Comparison of ENCODE assay signal across 10 mouse cellular contexts in genomic region chr17:26698846-26699245, GRCm38 (mm10). TPM values are rescaled to one million over a fixed set of nuclear protein-coding genes. Genes with fewer than 3 reads are reported as not detected.
DNase-seq lines count a peak whose midpoint lies in the region; ATAC-seq and TF ChIP-seq lines count a peak whose summit lies in the region.
"Had no signal": no experiment of that assay in that cellular context is flagged by ENCODE, and none has a peak within 500 bp of the region (broad histone marks: within the 10 kb centered on the region; RNA-seq: fewer than 3 reads in every experiment).

No protein-coding gene starts in this region.

- DNase-seq in 416B (ENCODE audit: low read depth) (peak; percentile 36), CH12.LX (ENCODE audit: extremely low read depth) (no peak)
- no peak for DNase-seq in Muller cell, postnatal 12 days (ENCODE audit: inconsistent ontology term)
- no peak for DNase-seq in adrenal gland, adult 2 months
- no peak for DNase-seq in frontal cortex, postnatal 14 days (ENCODE audit: low spot score in 2 of 2)
- DNase-seq: adrenal gland, postnatal 25 days; embryo, embryonic 11 days had no signal

- peaks cover 39% of the 10 kb centered on the region for H3K36me3 ChIP-seq in intestine, postnatal 0 days (ENCODE audit: control insufficient read depth, insufficient read depth)
- H3K36me3 ChIP-seq in intestine, embryonic 15.5 days = peaks cover 12% of the 10 kb centered on the region
- peaks cover 44 to 92% of the 10 kb centered on the region in 2 experiments for H3K36me3 ChIP-seq in CH12.LX (replicated peaks in 1 of 2; ENCODE audit: control insufficient read depth in 1 of 2, insufficient read depth in 1 of 2, low read length in 1 of 2)

- H3K4me1 ChIP-seq in intestine, postnatal 0 days (replicated peaks; ENCODE audit: control insufficient read depth, insufficient read depth, low read length) = 0 out of 2 replicates have a peak, but pooled peaks cover 5% of the 10 kb centered on the region
- H3K4me1 ChIP-seq in intestine, embryonic 15.5 days (replicated peaks) = no peaks in the 10 kb centered on the region
- no peaks in the 10 kb centered on the region for H3K4me1 ChIP-seq in CH12.LX (ENCODE audit: control insufficient read depth in 1 of 2, insufficient read depth in 2 of 2)

- H3K27me3 ChIP-seq in intestine, postnatal 0 days (replicated peaks; ENCODE audit: control insufficient read depth, insufficient read depth, low read length) = no peaks in the 10 kb centered on the region
- no peaks in the 10 kb centered on the region for H3K27me3 ChIP-seq in intestine, embryonic 15.5 days (replicated peaks)
- no peaks in the 10 kb centered on the region for H3K27me3 ChIP-seq in CH12.LX (replicated peaks)

- no peaks in the 10 kb centered on the region for H3K79me2 ChIP-seq in CH12.LX (replicated peaks; ENCODE audit: control insufficient read depth, extremely low read depth, insufficient read depth, poor library complexity, severe bottlenecking)

- H3K9ac ChIP-seq in intestine, postnatal 0 days (ENCODE audit: low read depth, low read length) = no peak overlapping the region
- no peak overlapping the region for H3K9ac ChIP-seq in intestine, embryonic 15.5 days
- no peak overlapping the region for H3K9ac ChIP-seq in CH12.LX (ENCODE audit: insufficient read depth, low read depth)

- no peak for TF ChIP-seq POLR2A in CH12.LX (IDR thresholded peaks at IDR 0.05; ENCODE audit: low read depth, low read length)

- no peak overlapping the region for H3K4me2 ChIP-seq in intestine, postnatal 0 days (replicated peaks; ENCODE audit: low read depth)
- no peak overlapping the region for H3K4me2 ChIP-seq in intestine, embryonic 15.5 days (replicated peaks)
- H3K4me2 ChIP-seq in CH12.LX (ENCODE audit: insufficient read depth, low read depth, poor library complexity, severe bottlenecking) = no peak overlapping the region

- WGBS in intestine, postnatal 0 days = 89% methylated on average over 5 of the region's 5 CpGs
- WGBS in intestine, embryonic 15.5 days = 91% methylated on average over 5 of the region's 5 CpGs

- peak; percentile 49 for TF ChIP-seq RAD21 in CH12.LX (IDR thresholded peaks at IDR 0.05; ENCODE audit: low read depth, low read length)

- dilution Hi-C loops in CH12.LX (cut with MboI; ENCODE audit: extremely low pct_ligation_motif_present, extremely low pct_unique_long_range_greater_than_20kb, low sequenced_read_pairs) = no loop called here

- in situ Hi-C loops in CH12.LX (cut with MboI; ENCODE audit: low pct_ligation_motif_present, low pct_unique_long_range_greater_than_20kb, low sequenced_read_pairs) = no loop called here

- no peak for TF ChIP-seq EP300 in CH12.LX (IDR thresholded peaks at IDR 0.05; ENCODE audit: low read length)

- no peak overlapping the region for H3K4me3 ChIP-seq in intestine, postnatal 0 days (ENCODE audit: low read depth, low read length)
- no peak overlapping the region for H3K4me3 ChIP-seq in intestine, embryonic 15.5 days (replicated peaks)
- no peak overlapping the region for H3K4me3 ChIP-seq in CH12.LX (replicated peaks in 1 of 3; ENCODE audit: low read depth in 2 of 3, low read length in 2 of 3, poor library complexity in 1 of 3)

- no peaks in the 10 kb centered on the region for H3K9me3 ChIP-seq in intestine, postnatal 0 days (ENCODE audit: control insufficient read depth)
- no peaks in the 10 kb centered on the region for H3K9me3 ChIP-seq in intestine, embryonic 15.5 days
- H3K9me3 ChIP-seq in CH12.LX (replicated peaks; ENCODE audit: low read length) = no peaks in the 10 kb centered on the region

- peak; percentile 69 for TF ChIP-seq CTCF in intestine, postnatal 0 days (IDR thresholded peaks at IDR 0.05; ENCODE audit: low read depth)
- TF ChIP-seq CTCF in CH12.LX (conservative IDR thresholded peaks at IDR 0.05 in 1 of 2, IDR thresholded peaks at IDR 0.05 in 1 of 2; ENCODE audit: low read depth in 2 of 2, low read length in 2 of 2) = peak; percentile 33 to 53; a peak in 2 of 4 replicates

- no peak for ATAC-seq in intestine, postnatal 0 days
- no peak for ATAC-seq in intestine, embryonic 15.5 days
- peak; percentile 71; the same call in 1 of the 2 replicates for ATAC-seq in erythroid progenitor cell, adult 5-6 weeks (replicated peaks; ENCODE audit: low FRiP score, poor library complexity, severe bottlenecking)

- H3K27ac ChIP-seq in intestine, postnatal 0 days (ENCODE audit: low read depth, low read length) = 0 out of 2 replicates have a peak overlapping the region, but pooled peaks have one; percentile 79
- H3K27ac ChIP-seq in intestine, embryonic 15.5 days = no peak overlapping the region
- H3K27ac ChIP-seq in CH12.LX (ENCODE audit: insufficient read depth, low read depth) = no peak overlapping the region

TF ChIP-seq in CH12.LX, 34 proteins besides CTCF, POLR2A, EP300 and RAD21:
- TF ChIP-seq SMC3 (IDR thresholded peaks at IDR 0.05; ENCODE audit: low read depth, low read length) = peak; percentile 52
- no peak for TF ChIP-seq USF1 (IDR thresholded peaks at IDR 0.05; ENCODE audit: low read depth, low read length)

RNA-seq across cellular contexts. Expression of gene Crebrf, which starts 16.6 kb away (rescaled TPM):
- polyA plus RNA-seq in intestine, postnatal 0 days (2015; fragmentation: Nextera tagmentation; extraction: Ambion mirVana) = 13.5 and 15.1 TPM in 2 replicates
- polyA plus RNA-seq in intestine, embryonic 15.5 days (2015; fragmentation: Nextera tagmentation; extraction: Ambion mirVana) = 8.3 and 8.8 TPM in 2 replicates
- 5.8 and 6.8 TPM in 2 replicates for total RNA-seq in CH12.LX (2012; rRNA removed)
- 8.1 and 8.6 TPM in 2 replicates for total RNA-seq in CH12.LX (2014; rRNA removed)
- 5.8 and 9.2 TPM in 2 replicates for polyA plus RNA-seq in CH12.LX (2012; ENCODE audit: insufficient read length, low read depth)
- 9.6 and 17.7 TPM in 2 replicates for total RNA-seq in erythroid progenitor cell, adult 5-6 weeks (2015; ENCODE audit: low replicate concordance)
- 10.4 and 25.2 TPM in 2 replicates for total RNA-seq in erythroid progenitor cell, adult 5-6 weeks (2017; ENCODE audit: low replicate concordance)
- 10 to 100 TPM; 66.8 to 75.4 TPM for total RNA-seq in adrenal gland, adult 2 months (2021)
- 1.2 TPM in 2 replicates for polyA plus RNA-seq in adrenal gland, adult 2 months (2012; rRNA removed)

RNA-seq across cellular contexts. Expression of gene Atp6v0e, which starts 35.8 kb away (rescaled TPM):
- 523 and 571 TPM in 2 replicates for polyA plus RNA-seq in intestine, postnatal 0 days (2015; fragmentation: Nextera tagmentation; extraction: Ambion mirVana)
- 259 and 286 TPM in 2 replicates for polyA plus RNA-seq in intestine, embryonic 15.5 days (2015; fragmentation: Nextera tagmentation; extraction: Ambion mirVana)
- 190 and 206 TPM in 2 replicates for total RNA-seq in CH12.LX (2012; rRNA removed)
- 403 and 422 TPM in 2 replicates for total RNA-seq in CH12.LX (2014; rRNA removed)
- 190 and 226 TPM in 2 replicates for polyA plus RNA-seq in CH12.LX (2012; ENCODE audit: insufficient read length, low read depth)
- total RNA-seq in erythroid progenitor cell, adult 5-6 weeks (2015; ENCODE audit: low replicate concordance) = 77.1 and 104 TPM in 2 replicates
- 81.9 and 122 TPM in 2 replicates for total RNA-seq in erythroid progenitor cell, adult 5-6 weeks (2017; ENCODE audit: low replicate concordance)
- total RNA-seq in adrenal gland, adult 2 months (2021) = 100 to 1,000 TPM; 213 to 229 TPM
- 193 and 215 TPM in 2 replicates for polyA plus RNA-seq in adrenal gland, adult 2 months (2012; rRNA removed)
